Mouse (Mus musculus): ENCODE measurements around the gene Arl4c.

DNA sequence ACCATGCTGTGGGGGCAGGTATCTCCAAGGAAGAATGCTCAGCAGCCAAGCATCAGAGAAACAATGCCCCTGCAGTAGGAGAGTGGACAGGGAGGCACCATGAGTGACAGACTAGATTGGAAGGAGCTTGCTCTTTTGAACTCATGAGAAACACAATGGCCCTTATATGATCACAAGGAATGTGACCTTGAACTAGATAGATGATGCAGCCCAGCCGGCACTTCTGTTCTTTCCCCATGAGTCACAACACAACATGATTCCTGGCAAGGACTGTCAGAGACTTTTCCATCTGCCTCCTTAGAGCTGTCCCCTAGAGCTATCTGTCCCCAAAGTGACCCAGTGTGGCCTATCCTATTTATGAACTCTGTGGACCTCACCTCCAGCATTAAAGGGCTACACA lies 27.5 kb upstream of the Arl4c start:
- TF ChIP-seq CTCF (IDR thresholded peaks at IDR 0.05; ENCODE audit: low read depth, low read length) (no peak), POLR2AphosphoS5 (IDR thresholded peaks at IDR 0.05; ENCODE audit: insufficient replicate concordance, low read depth, low read length) (no peak), GATA1 (IDR thresholded peaks at IDR 0.05; ENCODE audit: borderline replicate concordance, low read length) (no peak), TAL1 (conservative IDR thresholded peaks at IDR 0.05; ENCODE audit: low read depth, low read length) (no peak)

All from G1E (cell line).